Mouse (Mus musculus): ENCODE results near the gene Map10.

The Map10 gene

GRCm38 (mm10) chr8:125669700-125670195 lies at the start of gene Map10:
TSS of gene Map10 (plus strand) at chr8:125669818.
- peak; percentile 54 for DNase-seq (ENCODE audit: low read depth, low spot score)

GRCm38 (mm10) chr8:125620301-125620700 lies 49.3 kb upstream of the Map10 start:
- DNase-seq (ENCODE audit: low read depth, low spot score), result no peak

- peak; percentile 50 for DNase-seq (ENCODE audit: low read depth, low spot score)
Measured at GRCm38 (mm10) chr8:125624287-125624686, 45.3 kb upstream of the Map10 start.

- DNase-seq (ENCODE audit: low read depth, low spot score), result no peak
Measured at GRCm38 (mm10) chr8:125626381-125626780, 43.2 kb upstream of the Map10 start.

GRCm38 (mm10) chr8:125628834-125629233 lies 40.8 kb upstream of the Map10 start:
- no peak for DNase-seq (ENCODE audit: low read depth, low spot score)

GRCm38 (mm10) chr8:125638411-125639058 lies 31.1 kb upstream of the Map10 start:
- no peak for DNase-seq (ENCODE audit: low read depth, low spot score)

GRCm38 (mm10) chr8:125639631-125640030 lies 30.0 kb upstream of the Map10 start:
- DNase-seq (ENCODE audit: low read depth, low spot score), result no peak

- DNase-seq (ENCODE audit: low read depth, low spot score), result no peak
Measured at GRCm38 (mm10) chr8:125640766-125641165, 28.9 kb upstream of the Map10 start.

GRCm38 (mm10) chr8:125641808-125642207 lies 27.8 kb upstream of the Map10 start:
- no peak for DNase-seq (ENCODE audit: low read depth, low spot score)

GRCm38 (mm10) chr8:125645757-125646478 lies 23.7 kb upstream of the Map10 start:
- no peak for DNase-seq (ENCODE audit: low read depth, low spot score)

GRCm38 (mm10) chr8:125649447-125649846 lies 20.2 kb upstream of the Map10 start:
- no peak for DNase-seq (ENCODE audit: low read depth, low spot score)

GRCm38 (mm10) chr8:125654821-125655220 lies 14.8 kb upstream of the Map10 start:
- no peak for DNase-seq (ENCODE audit: low read depth, low spot score)

- no peak for DNase-seq (ENCODE audit: low read depth, low spot score)
Measured at GRCm38 (mm10) chr8:125658508-125658907, 11.1 kb upstream of the Map10 start.

GRCm38 (mm10) chr8:125658926-125659325 lies 10.7 kb upstream of the Map10 start:
- DNase-seq (ENCODE audit: low read depth, low spot score), result no peak

GRCm38 (mm10) chr8:125660397-125660796 lies 9.2 kb upstream of the Map10 start:
- DNase-seq (ENCODE audit: low read depth, low spot score), result no peak

GRCm38 (mm10) chr8:125661958-125662668 lies 7.5 kb upstream of the Map10 start:
- DNase-seq (ENCODE audit: low read depth, low spot score), result no peak

GRCm38 (mm10) chr8:125662669-125663048 lies 7.0 kb upstream of the Map10 start:
- no peak for DNase-seq (ENCODE audit: low read depth, low spot score)

- no peak for DNase-seq (ENCODE audit: low read depth, low spot score)
Measured at GRCm38 (mm10) chr8:125665183-125665875, 4.3 kb upstream of the Map10 start.

GRCm38 (mm10) chr8:125665876-125666186 lies 3.8 kb upstream of the Map10 start:
- no peak for DNase-seq (ENCODE audit: low read depth, low spot score)

GRCm38 (mm10) chr8:125666201-125666600 lies 3.4 kb upstream of the Map10 start:
- DNase-seq (ENCODE audit: low read depth, low spot score), result no peak

- DNase-seq (ENCODE audit: low read depth, low spot score), result no peak
Measured at GRCm38 (mm10) chr8:125667248-125667647, 2.4 kb upstream of the Map10 start.

- DNase-seq (ENCODE audit: low read depth, low spot score), result no peak
Measured at GRCm38 (mm10) chr8:125669159-125669699, 389 bp upstream of the Map10 start.

Data from telencephalon, adult 2 months (tissue).